Mouse (Mus musculus) midbrain, embryonic 14.5 days (tissue): ENCODE measurements around the gene Zfp398. TPM values are rescaled to one million over a fixed set of nuclear protein-coding genes. Genes with fewer than 3 reads are reported as not detected.
"Not testable (repeated sequence)": the region's sequence is repeated elsewhere in the genome, so short reads cannot be mapped to it uniquely, and the experiment has no call there.

Experiments used
- ATAC-seq: fragments of 200-750 bp; cut with Nextera tagmentation; 2 replicates; pipeline ENCODE4 v1.8.0; 2017; ENCODE audit warnings: moderate number of reproducible peaks, moderate library complexity; ENCODE audit not compliant: low FRiP score, low TSS enrichment
- DNase-seq: peaks from one replicate; pipeline ENCODE4 v3.0.0-alpha.2; 2015
- H3K27ac ChIP-seq: fragments of 300-500 bp; sonication (generic); replicated peaks from 2 replicates; pipeline ENCODE4 v1.5.1; 2014; ENCODE audit warnings: mild to moderate bottlenecking, low read depth, low read length, moderate library complexity
- H3K27me3 ChIP-seq: fragments of 300-500 bp; sonication (generic); 2 replicates; pipeline ENCODE4 v1.6.1; 2014; ENCODE audit warnings: low read length, control low read depth, mixed read lengths; ENCODE audit not compliant: control insufficient read depth, insufficient read depth
- H3K36me3 ChIP-seq: fragments of 300-500 bp; sonication (generic); 2 replicates; pipeline ENCODE4 v1.6.1; 2014; ENCODE audit warnings: low read length, control low read depth; ENCODE audit not compliant: control insufficient read depth, insufficient read depth
- H3K4me1 ChIP-seq: fragments of 300-500 bp; sonication (generic); 2 replicates; pipeline ENCODE4 v1.6.1; 2014; ENCODE audit warnings: mild to moderate bottlenecking, antibody characterized with exemption, low read length, control low read depth; ENCODE audit not compliant: control insufficient read depth, insufficient read depth
- H3K4me2 ChIP-seq: fragments of 300-500 bp; sonication (generic); 2 replicates; pipeline ENCODE4 v1.6.1; 2014; ENCODE audit warnings: mild to moderate bottlenecking, low read length, moderate library complexity
- H3K4me3 ChIP-seq: fragments of 300-500 bp; sonication (generic); replicated peaks from 2 replicates; pipeline ENCODE4 v1.5.1; 2014; ENCODE audit warnings: low read depth, low read length
- H3K9ac ChIP-seq: fragments of 300-500 bp; sonication (generic); replicated peaks from 2 replicates; pipeline ENCODE4 v1.6.1; 2014; ENCODE audit warnings: mild to moderate bottlenecking, low read length, moderate library complexity
- H3K9me3 ChIP-seq: fragments of 300-500 bp; sonication (generic); 2 replicates; pipeline ENCODE4 v1.6.1; 2016; ENCODE audit warnings: low read length, control low read depth, mixed read lengths; ENCODE audit not compliant: control insufficient read depth
- WGBS: fragments of 180-500 bp; shearing (Covaris S2); extraction: QIAGEN DNeasy Blood & Tissue Kit; methylation state at CpG from one replicate; pipeline ENCODE4 v1.1.7; 2014; 5-methylcytosine and 5-hydroxymethylcytosine counted together
- polyA plus RNA-seq: library from polyadenylated mRNA; unstranded; fragments of >200 nt; fragmentation: Nextera tagmentation; extraction: Ambion mirVana; gene quantifications from 2 replicates; pipeline ENCODE4 v1.2.1, GENCODE M21; 2014

The Zfp398 gene
- polyA plus RNA-seq, 1 experiment from 2014 or later, result 20.4 TPM

DNA sequence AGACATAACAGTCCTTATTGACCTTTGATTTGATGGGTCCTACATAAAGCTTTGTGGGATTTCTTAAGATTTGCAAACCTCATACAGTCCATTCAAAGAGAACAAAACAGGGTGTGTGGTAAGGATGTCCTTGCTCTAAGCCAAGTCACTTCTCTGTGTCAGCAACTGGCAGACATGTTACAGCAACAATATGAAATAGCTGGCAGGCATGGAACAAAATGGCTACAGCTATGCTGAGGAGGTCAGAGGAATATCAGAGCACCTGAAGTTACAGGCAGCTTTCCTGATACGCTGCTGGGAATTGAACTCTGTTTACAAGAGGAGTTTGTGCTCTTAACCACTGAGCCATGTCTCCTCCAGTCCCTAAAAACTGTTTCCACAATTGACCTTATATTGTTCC lies 3.2 kb upstream of the Zfp398 start:
- Histone ChIP-seq H3K27me3 (no peaks in the 10 kb centered on the region), H3K4me3 (no peak overlapping the region), H3K36me3 (no peaks in the 10 kb centered on the region), H3K9ac (no peak overlapping the region), H3K9me3 (no peaks in the 10 kb centered on the region), H3K4me2 (no peak overlapping the region), H3K4me1 (peaks cover 16% of the 10 kb centered on the region), H3K27ac (no peak overlapping the region)
- 88% methylated on average over 1 of the region's 1 CpGs for WGBS
- no peak for DNase-seq
- ATAC-seq, result no peak

DNA sequence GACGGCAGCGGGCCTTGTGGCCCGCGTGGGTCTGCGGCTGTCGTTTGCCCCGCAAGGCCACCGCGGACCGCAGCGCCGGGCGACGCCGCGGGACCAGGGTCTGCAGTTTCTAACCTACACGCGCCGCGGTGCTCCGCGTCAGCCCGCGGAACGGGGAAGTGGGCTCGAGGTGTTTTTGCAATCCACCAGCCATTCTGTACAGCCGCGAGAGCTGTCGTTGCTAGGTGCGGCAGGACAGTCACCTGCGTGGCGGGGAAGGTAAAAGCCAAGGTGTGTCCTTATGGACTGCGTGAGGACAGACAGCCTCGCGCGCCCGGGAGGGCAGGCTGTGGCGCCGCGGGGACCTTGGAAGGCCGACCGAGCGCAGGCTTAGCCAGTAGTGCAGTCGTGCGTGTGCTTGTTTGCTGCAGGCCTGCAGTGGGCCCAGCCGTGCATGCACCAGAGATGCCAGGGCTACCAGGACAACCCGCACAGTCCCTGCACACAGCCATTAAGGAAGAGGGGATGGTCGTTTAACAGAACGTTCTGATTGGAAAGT lies 592 bp downstream of the Zfp398 start:
- ATAC-seq, result peak; percentile 79
- under 1% methylated on average over 49 of the region's 49 CpGs for WGBS
- Histone ChIP-seq H3K4me3 (peak overlapping the region; percentile 96), H3K9me3 (no peaks in the 10 kb centered on the region), H3K4me2 (peak overlapping the region; percentile 84), H3K9ac (peak overlapping the region; percentile 95), H3K27me3 (no peaks in the 10 kb centered on the region), H3K36me3 (peaks cover 10% of the 10 kb centered on the region), H3K4me1 (peaks cover 14% of the 10 kb centered on the region; the same call in 1 of the 2 replicates), H3K27ac (peak overlapping the region; percentile 97)
- DNase-seq, result peak; percentile 79

DNA sequence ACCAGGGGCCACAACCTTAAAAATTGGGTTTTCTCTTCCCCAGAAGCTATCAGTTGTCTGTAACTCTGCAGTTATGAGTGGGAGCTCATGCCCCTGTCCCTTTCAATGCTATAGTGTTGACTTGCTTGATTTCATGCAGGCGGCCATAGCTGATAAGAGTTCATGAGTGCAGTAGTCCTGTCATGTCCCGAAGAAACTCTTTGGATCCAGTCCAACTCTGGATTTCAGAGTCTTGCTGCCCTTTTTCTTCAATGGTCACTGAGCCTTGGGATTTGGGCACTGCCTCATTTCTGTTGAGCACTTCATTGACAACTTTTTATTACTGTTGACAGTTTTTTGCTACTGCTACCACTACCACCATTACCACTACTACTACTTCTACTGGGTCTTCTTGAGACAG lies 2.2 kb downstream of the Zfp398 start:
- WGBS, result 85% methylated on average over 2 of the region's 2 CpGs
- Histone ChIP-seq H3K9me3 (no peaks in the 10 kb centered on the region), H3K27ac (no peak overlapping the region), H3K27me3 (no peaks in the 10 kb centered on the region), H3K4me1 (peaks cover 14% of the 10 kb centered on the region; the same call in 1 of the 2 replicates), H3K4me2 (no peak overlapping the region; the same call in 1 of the 2 replicates), H3K9ac (no peak overlapping the region), H3K36me3 (peaks cover 17% of the 10 kb centered on the region), H3K4me3 (no peak overlapping the region)
- DNase-seq (no peak), ATAC-seq (no peak)

DNA sequence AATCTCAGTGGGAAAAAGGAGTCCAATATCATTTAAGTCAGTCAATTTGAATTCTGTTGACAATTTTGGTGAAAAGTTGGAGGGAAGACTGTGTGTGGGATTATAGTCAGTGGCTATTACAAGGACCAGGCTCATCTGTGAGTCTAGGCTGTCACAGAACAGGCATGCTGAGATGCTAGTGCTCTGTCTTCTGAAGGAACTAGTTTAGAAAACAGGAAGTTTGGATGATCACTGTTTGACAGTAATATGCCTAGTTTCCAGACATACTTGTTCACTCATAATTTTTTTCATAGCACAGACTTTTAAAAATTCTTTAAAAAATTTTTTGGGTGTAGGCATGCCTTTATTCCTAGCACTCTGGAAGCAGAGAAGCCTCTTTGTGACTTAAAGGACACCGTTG lies 5.6 kb downstream of the Zfp398 start:
- peaks cover 24% of the 10 kb centered on the region for H3K36me3 ChIP-seq
- H3K4me2 ChIP-seq, result no peak overlapping the region
- WGBS, result 94% methylated on average over 1 of the region's 1 CpGs
- H3K4me1 ChIP-seq, result peaks cover 14% of the 10 kb centered on the region; the same call in 1 of the 2 replicates
- H3K27me3 ChIP-seq, result no peaks in the 10 kb centered on the region
- no peak overlapping the region for H3K4me3 ChIP-seq
- H3K27ac ChIP-seq, result no peak overlapping the region
- DNase-seq (no peak), ATAC-seq (no peak)
- no peak overlapping the region for H3K9ac ChIP-seq
- no peaks in the 10 kb centered on the region for H3K9me3 ChIP-seq

DNA sequence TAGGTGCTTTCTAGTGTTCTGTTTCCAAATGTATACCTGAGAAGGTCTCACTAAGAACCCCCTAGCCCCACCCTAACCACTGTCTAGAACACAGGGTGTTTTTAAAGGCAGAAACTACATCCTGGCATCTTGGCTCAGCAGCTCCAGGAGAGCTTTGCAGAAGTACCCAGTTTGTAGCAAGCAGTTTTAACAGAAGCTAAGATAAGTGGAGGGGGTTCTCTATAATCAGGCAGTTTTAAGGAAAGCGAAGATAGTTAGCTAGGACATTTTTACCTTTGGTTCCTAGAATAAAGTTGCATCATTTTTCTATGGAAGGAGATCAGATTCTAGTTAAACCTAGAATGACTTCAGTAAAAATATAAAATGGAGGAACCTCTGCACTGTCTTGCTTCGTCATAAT lies 6.4 kb downstream of the Zfp398 start:
- Histone ChIP-seq H3K9me3 (no peaks in the 10 kb centered on the region), H3K9ac (no peak overlapping the region), H3K4me1 (peaks cover 11% of the 10 kb centered on the region; the same call in 1 of the 2 replicates), H3K27ac (no peak overlapping the region), H3K4me3 (no peak overlapping the region), H3K4me2 (no peak overlapping the region), H3K27me3 (no peaks in the 10 kb centered on the region), H3K36me3 (peaks cover 29% of the 10 kb centered on the region)
- WGBS, result 95% methylated on average over 2 of the region's 2 CpGs
- DNase-seq, result no peak
- no peak for ATAC-seq

DNA sequence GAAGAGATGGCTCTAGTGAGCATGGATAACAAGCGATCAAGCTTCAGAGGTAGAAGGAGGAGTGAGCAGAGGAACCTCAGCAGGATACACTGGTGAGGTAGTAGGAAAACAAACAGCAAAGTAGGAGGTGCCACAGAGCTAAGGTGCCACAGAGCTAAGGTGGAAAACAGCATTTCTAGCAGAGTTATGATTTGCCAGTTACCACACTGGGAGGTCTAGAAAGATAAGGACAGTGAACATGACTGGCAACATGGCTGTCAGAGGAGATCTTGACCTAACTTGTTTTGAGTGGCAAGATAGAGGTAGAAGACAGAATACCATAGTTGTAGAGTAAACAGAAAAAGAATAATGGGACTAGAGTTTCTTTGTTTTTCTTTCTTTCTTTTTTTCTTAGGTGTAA lies 6.9 kb downstream of the Zfp398 start:
- Histone ChIP-seq H3K4me1 (peaks cover 7% of the 10 kb centered on the region; the same call in 1 of the 2 replicates), H3K4me2 (no peak overlapping the region), H3K4me3 (no peak overlapping the region), H3K9me3 (no peaks in the 10 kb centered on the region), H3K27ac (no peak overlapping the region), H3K27me3 (no peaks in the 10 kb centered on the region), H3K36me3 (peaks cover 29% of the 10 kb centered on the region), H3K9ac (no peak overlapping the region)
- no peak for ATAC-seq
- 95% methylated on average over 1 of the region's 1 CpGs for WGBS
- DNase-seq, result no peak

DNA sequence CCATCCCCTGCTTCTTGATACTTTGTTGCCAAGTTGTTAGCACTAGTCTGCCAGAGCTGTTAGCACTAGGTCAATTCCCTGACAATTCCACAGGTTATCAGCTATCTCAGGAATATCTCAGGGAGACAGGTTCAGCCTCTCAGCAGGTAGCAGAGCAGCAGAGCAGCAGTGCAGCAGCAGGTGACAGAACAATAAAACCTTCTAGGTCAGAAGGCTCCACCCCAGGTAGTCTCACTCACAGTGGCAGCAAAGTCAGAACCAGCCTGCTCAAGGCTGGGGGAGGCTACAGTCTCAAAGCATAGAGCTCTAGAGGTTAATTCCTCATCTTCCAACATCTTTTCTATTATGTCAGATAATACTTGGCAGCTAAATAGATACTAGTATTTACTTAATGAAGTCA lies 10.3 kb downstream of the Zfp398 start:
- Histone ChIP-seq H3K4me1 (no peaks in the 10 kb centered on the region), H3K27me3 (no peaks in the 10 kb centered on the region), H3K9me3 (no peaks in the 10 kb centered on the region), H3K9ac (no peak overlapping the region), H3K4me2 (no peak overlapping the region), H3K4me3 (no peak overlapping the region), H3K36me3 (peaks cover 22% of the 10 kb centered on the region), H3K27ac (no peak overlapping the region)
- no peak for DNase-seq
- ATAC-seq, result no peak

DNA sequence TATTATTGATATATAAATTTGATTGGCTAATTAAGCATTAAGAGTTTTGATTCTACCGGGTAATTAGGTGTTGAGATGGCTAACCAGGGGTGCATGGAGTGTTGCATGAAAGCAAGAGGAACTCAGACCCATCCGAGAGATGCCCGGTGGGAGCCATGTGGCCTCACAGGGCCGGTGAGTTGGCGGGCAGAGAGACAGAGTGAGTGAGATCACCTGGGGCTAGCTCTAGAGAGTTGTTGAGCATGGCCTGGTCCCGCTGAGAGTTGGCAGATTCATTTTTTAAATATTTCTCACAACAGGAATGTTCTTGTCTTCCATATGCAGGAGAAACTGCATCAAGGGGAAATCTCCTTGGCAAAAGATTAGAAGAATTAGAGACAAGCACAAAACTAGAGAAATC lies 21.8 kb downstream of the Zfp398 start:
- Histone ChIP-seq H3K4me2 (no peak overlapping the region), H3K27ac (no peak overlapping the region), H3K4me1 (no peaks in the 10 kb centered on the region), H3K9ac (no peak overlapping the region), H3K9me3 (no peaks in the 10 kb centered on the region), H3K4me3 (no peak overlapping the region), H3K27me3 (no peaks in the 10 kb centered on the region), H3K36me3 (peaks cover 33% of the 10 kb centered on the region)
- 92% methylated on average over 6 of the region's 6 CpGs for WGBS
- DNase-seq (no peak), ATAC-seq (no peak)

DNA sequence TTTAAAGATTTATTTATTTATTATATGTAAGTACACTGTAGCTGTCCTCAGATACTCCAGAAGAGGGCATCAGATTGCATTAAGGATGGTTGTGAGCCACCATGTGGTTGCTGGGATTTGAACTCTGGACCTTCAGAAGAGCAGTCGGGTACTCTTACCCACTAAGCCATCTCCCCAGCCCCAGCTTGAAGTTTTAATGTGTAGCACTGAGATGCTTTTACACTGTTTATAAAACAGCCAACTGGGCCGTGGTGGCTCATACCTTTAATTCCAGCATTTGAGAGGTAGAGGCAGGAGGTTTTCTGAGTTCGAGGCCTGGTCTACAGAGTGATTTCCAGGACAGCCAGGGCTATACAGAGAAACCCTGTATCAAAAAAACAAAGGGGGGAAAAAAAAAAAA lies 22.3 kb downstream of the Zfp398 start:
- H3K36me3 ChIP-seq, result peaks cover 37% of the 10 kb centered on the region
- H3K4me1 ChIP-seq, H3K27me3 ChIP-seq, H3K9me3 ChIP-seq, H3K9ac ChIP-seq, DNase-seq, H3K4me3 ChIP-seq, H3K4me2 ChIP-seq, ATAC-seq, H3K27ac ChIP-seq: not testable (repeated sequence)
- WGBS, result 97% methylated on average over 3 of the region's 3 CpGs
